Mouse (Mus musculus): ENCODE measurements around the gene Eef2k. TPM values are rescaled to one million over a fixed set of nuclear protein-coding genes. Genes with fewer than 3 reads are reported as not detected.

Gene Eef2k
- polyA plus RNA-seq (2017; shearing (Covaris generic)): 2.0 TPM

DNA sequence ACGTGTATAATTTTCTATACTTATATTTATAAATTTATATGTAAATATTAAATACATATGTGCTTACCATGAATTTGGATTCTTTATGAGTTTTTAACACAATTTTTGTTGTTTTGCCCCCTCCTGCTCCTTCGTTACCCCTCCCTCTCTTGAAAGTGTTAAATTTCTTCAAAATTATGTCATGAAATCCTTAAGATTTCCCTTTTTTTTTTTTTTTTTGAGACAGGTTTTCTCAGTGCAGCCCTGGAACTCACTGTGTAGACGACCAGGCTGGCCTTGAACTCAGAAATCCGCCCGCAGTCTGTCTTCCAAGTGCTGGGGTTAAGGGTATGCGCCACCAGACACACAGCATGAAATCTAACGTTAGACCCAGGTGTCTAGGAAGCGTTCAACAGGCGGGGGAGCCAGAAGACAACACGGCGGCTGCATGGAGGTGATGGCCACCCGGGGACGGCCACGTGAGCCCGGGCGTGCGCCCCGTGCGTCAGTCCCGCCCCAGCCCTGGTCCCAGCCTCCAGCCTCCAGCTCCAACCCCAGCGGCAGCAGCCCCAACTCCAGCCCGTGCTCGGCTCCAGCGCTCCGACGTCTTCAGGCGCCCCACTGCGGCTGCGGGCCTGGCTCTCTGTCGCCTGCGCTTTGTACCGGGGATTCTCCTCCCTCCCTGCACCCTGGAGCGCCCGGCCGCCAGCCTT, at the start of gene Eef2k:
Gene Eef2k (plus strand): TSS at position 487 of the 692 bp plus-strand sequence.

GRCm38 (mm10) chr7:120811834-120812415, 30.7 kb upstream of the Eef2k start, which contains the start of gene Gm5737:
Gene Gm5737 (plus strand): TSS chr7:120812365.

DNA sequence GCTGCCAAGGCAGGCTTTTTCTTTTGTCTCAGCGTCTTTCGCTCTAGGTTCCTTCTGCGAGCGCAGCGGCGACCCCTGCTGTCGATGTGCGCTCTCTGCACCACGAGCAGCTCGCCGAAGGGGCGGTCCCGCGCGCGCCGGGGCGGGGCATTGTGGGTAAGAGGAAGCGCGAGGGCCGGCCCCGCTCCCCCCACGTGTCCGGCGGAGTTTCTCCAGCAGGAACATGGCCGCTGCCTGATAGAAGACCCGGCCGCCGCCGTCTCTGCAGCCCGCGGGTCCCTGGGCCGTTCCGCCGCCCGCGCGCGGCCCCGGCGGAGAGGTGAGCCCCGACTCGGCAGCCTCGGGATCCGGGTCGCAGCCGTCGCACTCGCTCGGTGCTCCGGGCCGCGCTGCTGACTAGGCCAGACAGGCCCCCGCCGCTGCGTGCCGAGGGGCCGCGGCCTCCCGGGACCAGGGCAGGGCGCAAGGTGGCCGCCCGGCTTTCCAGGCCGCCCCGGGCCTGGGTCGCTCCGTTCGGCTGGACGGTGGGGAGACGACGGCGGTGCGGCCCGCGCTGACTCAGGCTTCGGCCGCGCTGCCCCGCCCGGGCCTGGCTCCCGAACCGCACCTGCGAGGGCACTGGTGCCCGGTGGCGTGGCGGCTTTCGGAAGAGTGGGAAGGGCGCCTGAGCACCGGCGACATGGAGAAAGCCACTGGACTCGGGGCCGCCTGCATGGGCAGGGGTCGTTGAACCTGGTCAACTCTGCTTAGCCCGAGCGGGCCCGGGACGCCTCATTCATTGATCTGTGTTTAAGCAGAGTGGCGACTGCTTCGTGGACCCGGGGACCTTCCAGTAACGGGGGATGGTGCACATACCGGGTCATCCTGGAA, 75.2 kb downstream of the Eef2k start, which contains the start of gene Polr3e:
Gene Polr3e (plus strand): TSS at position 153 of the 870 bp plus-strand sequence.

Other genes with a start within 250 kb of the Eef2k start
- 98.0 TPM for gene Uqcrc2, start 207.7 kb upstream of the Eef2k start, polyA plus RNA-seq (2017; shearing (Covaris generic))
- 0.29 TPM for gene Pdzd9, start 172.5 kb upstream of the Eef2k start, polyA plus RNA-seq (2017; shearing (Covaris generic))
- 17.2 TPM for gene Mosmo, start 165.2 kb upstream of the Eef2k start, polyA plus RNA-seq (2017; shearing (Covaris generic))
- not detected for gene Vwa3a, start 103.5 kb upstream of the Eef2k start, polyA plus RNA-seq (2017; shearing (Covaris generic))
- not detected for gene Gm5737, start 30.5 kb upstream of the Eef2k start, polyA plus RNA-seq (2017; shearing (Covaris generic))
- 18.9 TPM for gene Polr3e, start 74.9 kb downstream of the Eef2k start, polyA plus RNA-seq (2017; shearing (Covaris generic))
- gene Cdr2, start 139.5 kb downstream of the Eef2k start, polyA plus RNA-seq (2017; shearing (Covaris generic)): 13.7 TPM
- 0.77 TPM for gene Mfsd13b, start 139.7 kb downstream of the Eef2k start, polyA plus RNA-seq (2017; shearing (Covaris generic))
- 20.4 TPM for gene Mettl9, start 191.6 kb downstream of the Eef2k start, polyA plus RNA-seq (2017; shearing (Covaris generic))
- not detected for gene Igsf6, start 231.7 kb downstream of the Eef2k start, polyA plus RNA-seq (2017; shearing (Covaris generic))
- not detected for gene Otoa, start 238.8 kb downstream of the Eef2k start, polyA plus RNA-seq (2017; shearing (Covaris generic))